Mouse (Mus musculus): ENCODE results near the gene Map1s.

Gene Map1s

GRCm38 (mm10) chr8:70900872-70901387 is 4.8 kb upstream of the Map1s start:
- no peak for DNase-seq

DNA sequence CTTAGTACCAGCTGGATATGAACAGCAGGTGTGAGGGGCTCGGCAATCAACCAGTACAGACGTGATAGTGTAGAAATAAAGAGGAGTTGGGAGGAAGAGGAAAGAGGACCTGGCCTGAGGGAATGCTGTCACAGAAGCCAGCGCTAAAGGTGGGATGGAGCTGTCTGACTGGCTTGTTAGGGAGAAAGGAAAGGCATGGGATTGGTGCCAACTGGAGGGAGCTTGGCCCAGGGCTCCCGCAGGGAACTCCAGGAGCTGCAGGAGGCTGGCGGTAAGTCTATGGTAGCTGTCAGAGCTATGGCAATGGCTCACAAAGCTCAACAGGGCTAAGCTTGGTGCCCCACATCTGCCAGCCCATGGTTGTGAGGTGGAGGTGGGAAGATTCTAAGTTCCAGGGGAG is 3.5 kb upstream of the Map1s start:
- DNase-seq, result no peak

DNA sequence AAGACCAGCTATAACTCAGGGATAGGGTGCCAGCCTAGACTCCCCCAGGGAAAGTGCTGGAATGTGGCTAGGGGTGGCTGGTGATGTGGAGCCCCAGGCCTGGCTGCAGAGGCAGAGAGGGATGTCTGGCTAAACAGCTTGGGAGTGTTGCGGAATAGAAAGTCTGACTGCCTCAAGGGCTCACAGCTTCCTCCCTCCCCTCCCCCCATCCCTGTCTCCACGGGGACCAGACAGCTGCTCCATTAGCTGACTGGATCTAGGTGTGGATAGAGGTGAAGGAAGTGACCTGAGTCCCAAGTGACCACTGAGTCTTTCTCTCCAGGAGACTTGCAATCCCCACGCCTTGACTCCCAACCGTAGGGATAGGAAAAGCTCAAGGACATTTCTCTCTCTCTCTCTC is 2.6 kb upstream of the Map1s start:
- no peak for DNase-seq

DNA sequence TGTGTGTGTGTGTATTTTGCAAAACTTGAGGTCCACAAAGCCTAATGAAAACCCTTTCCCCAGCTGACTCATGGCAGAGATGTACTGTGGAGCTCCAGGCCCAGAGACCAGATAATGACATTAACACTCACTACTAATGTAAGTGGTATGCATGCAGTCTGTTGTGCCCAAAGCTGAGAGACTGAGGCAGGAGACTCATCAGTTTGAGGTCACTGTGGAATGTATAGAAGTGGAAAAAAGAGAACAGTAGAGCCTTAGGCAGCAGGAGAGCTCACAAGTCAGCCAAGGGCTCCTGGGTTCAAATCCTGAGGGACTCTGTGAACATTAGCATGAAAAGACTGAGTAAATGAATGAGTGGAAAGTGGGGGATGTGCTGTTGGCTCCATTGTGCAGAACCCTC is 2.1 kb upstream of the Map1s start:
- no peak for DNase-seq

DNA sequence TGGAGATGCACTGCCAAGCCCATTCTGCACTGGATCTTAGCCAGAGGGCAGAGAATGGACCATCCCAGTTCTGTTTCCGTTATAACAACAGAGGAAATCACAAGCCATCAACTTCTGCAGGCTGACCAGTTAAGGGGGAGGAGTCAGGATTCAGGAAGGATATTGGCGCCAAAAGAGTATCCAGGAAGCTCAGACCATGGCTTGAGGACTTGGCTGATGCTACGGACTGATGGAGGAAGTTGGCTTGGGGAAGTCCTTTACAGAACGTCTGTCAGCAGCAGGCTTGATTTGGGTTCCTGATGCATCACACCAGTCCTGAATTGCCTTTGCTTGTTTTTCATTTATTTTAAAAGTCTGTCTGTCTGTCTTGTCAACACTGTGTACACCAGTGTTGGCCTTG is 1.2 kb upstream of the Map1s start:
- DNase-seq, result no peak

DNA sequence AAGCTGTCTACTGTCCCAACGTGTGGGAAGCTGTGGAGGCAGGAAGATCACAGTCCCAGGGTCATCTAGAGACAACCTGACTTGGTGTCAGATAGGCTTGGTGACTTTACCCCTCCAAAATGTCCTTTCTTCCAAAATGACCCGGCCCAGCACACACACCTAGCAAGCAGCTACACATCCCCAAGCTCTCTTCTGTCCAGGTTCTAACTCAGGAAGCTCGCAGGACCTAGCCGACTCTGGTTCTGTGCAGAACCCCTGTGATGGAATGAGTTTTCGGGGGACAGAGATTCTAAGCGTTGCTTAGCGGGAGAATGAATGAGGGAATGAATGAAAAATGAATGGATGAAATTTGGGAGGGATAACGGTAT is 285 bp upstream of the Map1s start:
- no peak for DNase-seq

DNA sequence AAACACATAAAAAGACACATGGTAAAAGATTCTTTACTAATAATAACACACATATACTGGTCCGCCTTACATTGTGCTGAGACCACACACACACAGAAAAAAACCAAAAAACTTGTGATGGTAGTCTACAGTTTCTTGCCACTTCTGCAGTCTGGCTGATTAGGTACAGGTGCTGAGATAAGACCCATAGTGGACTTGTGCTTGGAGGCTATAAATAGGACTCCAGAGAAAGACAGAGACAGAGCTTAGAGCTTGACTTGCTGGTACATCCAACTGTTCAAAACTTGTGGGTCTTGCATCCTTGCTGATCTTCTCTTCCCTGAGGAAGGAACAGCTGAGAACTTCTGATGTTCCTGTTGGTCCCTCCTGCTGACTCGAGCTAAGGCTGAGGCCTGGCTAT is 1.8 kb downstream of the Map1s start:
- no peak for DNase-seq

DNA sequence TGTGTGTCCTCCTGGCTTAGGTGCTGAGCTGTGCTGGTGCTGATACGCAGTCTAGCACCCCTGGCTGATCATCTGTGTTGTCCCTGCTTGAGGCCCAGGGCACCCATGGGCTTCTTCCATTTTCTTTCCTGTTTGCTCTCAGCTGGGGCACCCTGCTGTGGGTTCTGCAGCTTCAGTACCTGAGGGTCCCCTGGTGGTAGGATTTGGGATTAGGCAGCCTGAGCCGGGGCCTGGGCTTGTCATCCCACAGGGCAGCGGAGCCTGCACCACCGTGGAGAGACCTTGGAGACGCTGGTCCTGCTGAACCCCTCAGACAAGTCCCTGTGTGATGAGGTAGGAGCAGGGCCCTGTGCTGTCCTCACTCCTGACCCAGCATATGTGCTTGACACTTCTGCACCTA is 5.9 kb downstream of the Map1s start:
- DNase-seq, result no peak

DNA sequence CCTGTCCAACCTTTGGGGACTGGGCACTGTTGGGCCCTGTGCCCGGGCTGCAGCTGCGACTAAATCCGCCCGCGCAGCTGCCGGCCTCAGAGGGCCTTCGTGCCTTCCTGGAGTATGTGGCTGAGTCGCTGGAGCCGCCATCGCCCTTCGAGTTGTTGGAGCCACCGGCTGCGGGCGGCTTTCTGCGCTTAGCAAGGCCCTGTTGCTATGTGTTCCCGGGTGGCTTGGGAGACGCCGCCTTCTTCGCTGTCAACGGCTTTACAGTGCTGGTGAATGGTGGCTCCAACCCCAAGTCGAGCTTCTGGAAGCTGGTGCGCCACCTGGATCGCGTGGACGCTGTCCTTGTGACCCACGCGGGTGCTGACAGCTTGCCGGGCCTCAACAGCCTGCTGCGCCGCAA is 7.2 kb downstream of the Map1s start:
- no peak for DNase-seq

- no peak for DNase-seq
Measured at GRCm38 (mm10) chr8:70913523-70913922, 7.8 kb downstream of the Map1s start.

- no peak for DNase-seq
Measured at GRCm38 (mm10) chr8:70914704-70915103, 9.0 kb downstream of the Map1s start.

DNA sequence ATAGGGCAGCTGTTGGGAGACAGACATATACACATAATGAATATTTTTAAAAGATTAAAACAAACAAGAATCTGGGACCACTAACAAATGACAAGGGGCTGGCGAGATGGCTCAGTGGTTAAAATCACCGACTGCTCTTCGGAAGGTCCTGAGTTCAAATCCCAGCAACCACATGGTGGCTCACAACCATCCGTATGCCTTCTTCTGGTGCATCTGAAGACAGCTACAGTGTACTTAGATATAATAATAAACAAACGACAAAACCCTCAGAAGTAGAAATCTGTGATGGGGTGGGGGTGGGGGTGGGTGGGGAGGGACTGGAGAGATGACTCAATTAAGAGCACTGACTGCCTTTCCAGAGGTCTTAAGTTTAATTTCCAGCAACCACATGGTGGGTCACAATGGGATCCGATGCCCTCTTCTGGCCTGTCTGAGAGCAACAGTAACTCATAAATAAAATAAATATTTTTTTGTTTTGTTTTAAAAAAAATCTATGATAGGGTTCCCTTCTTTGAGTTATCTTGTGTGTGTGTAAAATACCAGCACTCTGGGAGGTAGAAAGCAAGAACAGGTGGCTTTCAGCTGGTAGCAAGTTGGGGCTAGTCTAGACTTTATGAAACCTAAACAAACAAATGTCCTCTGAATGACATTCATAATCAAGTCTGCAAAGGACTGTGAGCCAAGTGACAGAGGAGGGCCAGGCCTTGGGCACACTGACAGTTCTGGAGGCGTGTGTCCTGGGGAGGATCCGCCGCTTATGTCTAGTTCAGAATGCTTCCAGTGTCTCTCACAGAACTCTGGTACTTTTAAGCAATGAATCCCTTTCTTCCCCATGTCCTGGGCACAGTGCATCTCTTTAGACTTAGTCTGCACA is 14.6 kb downstream of the Map1s start:
- no peak for DNase-seq

GRCm38 (mm10) chr8:70924151-70924550 is 18.4 kb downstream of the Map1s start:
- DNase-seq, result no peak

GRCm38 (mm10) chr8:70925754-70926153 is 20.0 kb downstream of the Map1s start:
- no peak for DNase-seq

- no peak for DNase-seq
Measured at GRCm38 (mm10) chr8:70926396-70926795, 20.7 kb downstream of the Map1s start.

DNA sequence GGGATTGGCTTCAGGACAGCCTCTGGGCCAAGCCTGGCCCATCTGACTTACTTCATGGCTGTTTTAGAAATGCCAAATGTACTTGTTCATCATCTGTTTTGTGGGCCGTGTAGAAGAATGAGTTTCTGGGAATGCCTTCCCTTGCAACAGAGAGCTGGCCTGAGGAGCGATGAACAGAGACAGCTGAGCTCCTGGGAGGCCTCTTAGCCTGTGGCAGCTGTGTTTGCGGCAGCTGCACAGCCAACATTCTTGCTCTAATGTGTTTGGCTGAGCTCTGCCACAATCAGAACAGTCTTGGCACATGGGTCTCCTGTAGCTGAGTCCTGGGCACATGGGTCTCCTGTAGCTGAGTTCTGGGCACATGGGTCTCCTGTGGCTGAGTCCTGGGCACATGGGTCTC is 22.4 kb downstream of the Map1s start:
- no peak for DNase-seq

DNA sequence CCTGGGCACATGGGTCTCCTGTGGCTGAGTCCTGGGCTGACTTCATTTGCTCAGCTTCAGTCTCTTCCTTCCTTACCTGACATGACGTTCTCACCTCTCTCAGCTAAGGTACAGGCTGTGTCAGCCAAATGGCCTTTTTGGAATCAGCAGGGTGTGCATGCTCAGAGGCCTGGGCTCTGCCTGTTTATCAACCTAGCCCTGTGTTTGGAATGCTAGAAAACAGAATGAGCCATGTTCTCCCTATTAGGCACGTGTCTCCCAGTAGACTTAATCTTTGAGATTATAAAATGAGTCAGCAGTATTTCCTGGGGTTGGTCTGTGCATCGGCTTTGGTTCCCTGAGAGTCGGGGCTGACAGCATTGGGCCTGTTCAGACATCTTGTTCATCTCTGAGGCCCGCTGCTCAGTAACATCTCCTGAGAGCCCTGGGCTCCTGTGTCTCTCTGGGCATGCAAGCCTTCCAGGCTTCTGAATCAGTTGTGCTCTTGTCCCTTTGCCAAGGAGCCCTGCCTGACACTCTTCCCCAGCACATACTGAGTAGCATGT is 23.1 kb downstream of the Map1s start:
- DNase-seq, result no peak

- DNase-seq, result no peak
Measured at GRCm38 (mm10) chr8:70931731-70932130, 26.0 kb downstream of the Map1s start.

DNA sequence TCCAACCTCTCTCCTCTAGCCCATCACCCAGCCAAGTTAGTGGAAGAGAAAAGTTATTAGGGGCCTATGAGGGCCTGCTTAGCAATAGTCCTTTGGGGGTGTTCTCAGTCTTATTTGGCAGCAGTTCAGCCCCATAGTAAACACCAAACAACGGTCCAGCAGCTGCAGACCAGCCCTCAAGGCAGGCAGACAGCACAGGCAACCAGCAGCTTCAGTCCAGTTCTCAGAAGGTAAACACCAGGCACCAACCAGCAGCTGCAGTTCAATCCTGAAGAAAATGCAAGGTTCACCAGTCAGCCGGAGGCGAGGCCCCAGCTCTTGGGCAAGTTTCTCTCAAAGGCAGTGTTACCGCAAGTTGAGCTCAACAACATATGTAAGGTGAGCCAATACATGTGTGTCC is 27.3 kb downstream of the Map1s start:
- DNase-seq, result no peak

GRCm38 (mm10) chr8:70934786-70935185 is 29.1 kb downstream of the Map1s start:
- no peak for DNase-seq

- DNase-seq, result no peak
Measured at GRCm38 (mm10) chr8:70937200-70937599, 31.5 kb downstream of the Map1s start.

DNA sequence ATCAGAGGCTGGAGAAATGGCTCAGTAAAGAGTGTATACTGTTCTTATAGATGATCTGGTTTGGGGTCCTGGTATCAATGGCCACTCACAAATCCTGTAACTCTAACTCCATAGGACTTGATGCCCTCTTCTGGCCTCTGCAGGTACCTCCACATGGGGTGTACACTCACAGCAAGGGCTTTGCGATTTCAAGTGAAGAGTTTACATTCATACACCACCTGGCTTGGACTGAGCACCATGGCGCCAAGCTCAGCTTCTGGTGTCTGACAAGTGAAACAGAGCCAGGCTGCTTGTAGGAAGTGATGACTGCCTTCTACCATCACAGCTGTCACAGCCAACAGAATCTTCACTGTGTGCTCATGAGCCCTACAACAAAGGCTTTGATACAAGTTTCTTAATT is 35.7 kb downstream of the Map1s start:
- DNase-seq, result no peak

- no peak for DNase-seq
Measured at GRCm38 (mm10) chr8:70943187-70943586, 37.5 kb downstream of the Map1s start.

- no peak for DNase-seq
Measured at GRCm38 (mm10) chr8:70949847-70950246, 44.1 kb downstream of the Map1s start.

Measured in right cerebral cortex, postnatal 4 days (tissue).